Mouse (Mus musculus) gastrocnemius, postnatal 4 days (tissue): ENCODE measurements around the gene Pex14. TPM values are rescaled to one million over a fixed set of nuclear protein-coding genes. Genes with fewer than 3 reads are reported as not detected.
"Not testable (repeated sequence)": the region's sequence is repeated elsewhere in the genome, so short reads cannot be mapped to it uniquely, and the experiment has no call there.

Experiments
- DNase-seq, 2 experiments: peaks; one replicate each; pipeline ENCODE4 v3.0.0; 2021 to 2022; ENCODE audit warnings: low spot score in 2 of 2, mixed read lengths in 2 of 2
- total RNA-seq, 2 experiments: library from RNA; stranded (reverse); gene quantifications; 2 replicates each; pipeline ENCODE4 v1.2.3; 2021

Pex14 gene
- total RNA-seq, 2 experiments from 2014 or later = 29.0 to 30.3 TPM

DNA sequence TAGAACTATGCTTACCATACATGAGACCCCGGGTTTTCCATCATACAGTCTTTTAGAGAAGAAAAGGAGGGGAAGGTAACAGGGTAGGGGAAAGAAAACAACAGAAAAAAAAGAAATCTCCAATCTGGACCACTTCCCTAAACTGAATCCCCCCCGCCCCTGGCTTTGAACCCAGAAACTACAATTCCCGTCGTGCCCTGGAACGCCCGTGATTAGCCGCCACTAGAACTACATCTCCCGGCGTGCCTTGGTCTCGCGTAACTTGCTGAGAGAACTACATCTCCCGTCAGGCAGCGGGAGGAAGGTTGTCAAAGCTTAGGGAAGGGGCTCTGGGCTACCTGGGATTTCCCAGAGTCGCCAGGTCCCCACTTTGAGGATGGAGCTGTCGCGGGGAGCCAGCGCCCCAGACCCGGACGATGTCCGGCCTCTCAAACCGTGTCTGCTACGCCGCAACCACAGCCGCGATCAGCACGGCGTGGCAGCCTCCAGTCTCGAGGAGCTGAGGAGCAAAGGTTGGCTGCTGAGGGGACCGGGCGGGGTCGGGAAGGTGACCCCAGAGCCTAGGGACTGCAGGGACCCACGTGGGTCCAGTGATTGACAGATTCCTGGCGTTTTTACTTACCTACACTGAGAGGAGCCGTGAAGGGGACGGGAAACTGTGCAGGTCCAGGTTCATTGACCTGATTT is 4.3 kb upstream of the Pex14 start, which contains the start of gene Dffa:
Dffa (plus strand) TSS at position 272 of the 687 bp plus-strand sequence.
- peak; percentile 56 to 88 for DNase-seq

DNA sequence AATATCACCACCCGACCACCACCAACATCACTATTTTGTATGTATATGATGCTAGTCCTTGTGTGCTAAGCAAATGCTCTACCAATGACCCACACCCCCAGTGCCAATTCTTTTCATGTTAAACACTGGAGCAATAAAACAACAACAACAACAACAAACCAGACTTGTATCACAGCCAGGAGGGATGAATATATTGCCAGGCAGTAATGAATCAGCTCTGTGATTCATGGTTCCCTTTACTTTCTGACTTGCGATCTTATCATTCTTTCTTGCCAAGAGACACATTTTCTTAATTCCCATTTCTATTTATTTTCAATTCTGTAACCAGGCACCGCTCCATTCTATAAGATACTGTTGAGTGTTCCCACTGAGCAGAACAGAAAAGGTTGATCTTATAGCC is 1.8 kb upstream of the Pex14 start:
- no peak for DNase-seq

DNA sequence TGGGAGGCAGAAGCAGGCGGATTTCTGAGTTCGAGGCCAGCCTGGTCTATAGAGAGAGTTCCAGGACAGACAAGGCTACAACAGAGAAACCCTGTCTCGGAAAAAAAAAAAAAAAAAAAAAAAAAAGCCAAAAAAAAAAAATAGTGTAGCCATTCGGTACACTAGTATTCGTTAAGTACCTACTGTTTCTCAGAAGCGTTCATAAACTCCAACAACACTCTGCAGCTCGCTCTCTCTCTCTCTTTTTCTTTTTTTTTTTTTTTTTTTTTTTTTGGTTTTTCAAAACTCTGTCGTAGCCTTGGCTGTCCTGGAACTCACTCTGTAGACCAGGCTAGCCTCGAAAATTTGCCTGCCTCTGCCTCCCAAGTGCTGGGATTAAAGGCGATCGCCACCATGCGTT is 773 bp upstream of the Pex14 start:
- DNase-seq = not testable (repeated sequence)

DNA sequence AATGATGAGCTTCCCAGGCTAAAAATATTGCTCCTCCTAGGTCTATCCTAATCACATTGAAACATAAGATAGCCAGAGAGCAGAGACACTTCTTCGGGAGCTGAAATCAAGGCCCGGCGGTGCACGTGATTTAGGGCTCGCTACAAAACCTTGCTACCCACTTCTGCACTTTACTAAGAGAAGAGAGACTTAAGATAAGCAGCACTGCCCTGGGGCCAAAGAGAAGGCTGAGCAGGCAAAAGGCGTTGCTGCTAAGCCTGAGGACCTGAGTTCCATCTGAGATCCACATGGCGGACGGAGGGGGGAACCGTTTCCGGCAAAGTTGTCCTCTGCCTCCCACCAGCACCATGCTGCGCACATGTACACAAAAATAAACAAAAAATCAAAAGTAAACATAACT is 1.1 kb downstream of the Pex14 start:
- no peak for DNase-seq

DNA sequence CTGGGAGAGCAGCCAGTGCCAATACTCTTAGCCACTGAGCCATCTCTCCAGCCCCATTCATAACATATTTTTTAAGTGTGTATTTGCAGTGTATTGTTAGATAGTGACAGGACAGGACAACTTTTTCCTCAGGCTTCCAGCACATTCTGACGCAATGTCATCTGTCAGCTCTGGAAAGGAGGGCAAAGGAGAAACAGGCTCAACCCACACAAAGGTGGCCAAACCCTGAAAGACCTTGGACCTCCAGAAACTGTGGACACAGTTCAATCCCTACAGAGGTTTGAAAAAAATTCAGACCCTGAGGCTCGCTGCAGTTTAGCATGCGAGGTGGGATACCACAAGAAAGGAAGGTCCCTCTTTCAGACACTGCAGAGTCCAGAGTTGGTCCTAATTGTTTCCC is 1.7 kb downstream of the Pex14 start:
- DNase-seq = no peak

DNA sequence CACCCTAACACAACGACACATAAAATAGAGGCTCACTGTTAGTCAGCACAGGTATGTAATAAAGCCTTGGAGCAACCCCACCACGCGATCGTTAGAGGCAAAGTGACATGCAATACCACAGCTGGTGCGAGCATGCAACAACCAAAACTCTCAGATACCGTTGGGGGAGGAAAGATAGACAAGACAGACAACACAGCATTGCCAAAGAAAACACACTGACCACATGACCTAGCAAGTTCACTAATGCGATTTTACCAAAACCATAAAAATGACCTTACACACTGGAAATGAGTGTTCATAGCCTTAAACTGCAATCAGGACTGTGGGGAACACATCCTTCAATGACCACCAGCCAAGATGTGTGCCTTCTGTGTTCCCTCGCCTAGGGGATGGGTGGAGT is 8.3 kb downstream of the Pex14 start:
- DNase-seq = no peak

DNA sequence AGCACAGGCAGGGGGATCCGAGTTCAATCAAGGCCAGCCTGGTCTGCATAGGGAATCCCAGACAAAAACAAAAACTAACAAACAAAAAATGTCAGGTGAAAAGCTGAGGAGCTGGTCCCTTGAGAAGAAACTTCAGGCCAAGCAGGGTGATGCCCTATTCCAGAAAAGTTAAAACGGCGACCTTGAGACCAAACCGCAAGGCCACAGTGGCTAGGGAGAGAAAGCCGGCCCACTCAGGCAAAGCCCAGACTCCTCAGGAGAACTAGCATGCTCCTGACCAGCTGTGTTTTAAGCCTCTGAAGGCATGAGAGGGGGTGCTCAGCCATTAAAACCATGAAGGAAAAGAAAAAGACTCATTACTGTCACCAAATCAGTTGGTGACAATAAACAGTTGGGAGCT is 14.3 kb downstream of the Pex14 start:
- DNase-seq = no peak

DNA sequence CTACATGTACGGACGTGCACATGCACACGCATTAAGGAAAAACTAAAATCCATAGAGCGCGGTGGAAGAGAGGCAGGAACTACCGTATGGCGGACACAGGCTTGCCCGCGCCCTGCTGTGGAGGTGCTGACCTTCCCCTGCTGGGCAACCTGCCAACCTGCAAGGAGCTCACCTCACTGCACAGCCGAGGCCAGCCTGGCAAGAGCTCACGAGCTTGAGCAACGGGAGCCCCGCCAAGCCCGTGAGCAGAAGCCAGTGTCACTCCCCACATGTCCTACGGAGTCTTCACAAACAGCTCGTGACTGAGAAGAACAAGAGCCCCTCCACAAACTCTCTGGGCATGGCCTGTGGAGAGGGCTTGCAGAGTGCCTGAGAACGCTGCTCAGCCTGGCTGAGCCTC is 18.1 kb downstream of the Pex14 start:
- peak in 1 of 2 experiments; percentile 37 for DNase-seq

DNA sequence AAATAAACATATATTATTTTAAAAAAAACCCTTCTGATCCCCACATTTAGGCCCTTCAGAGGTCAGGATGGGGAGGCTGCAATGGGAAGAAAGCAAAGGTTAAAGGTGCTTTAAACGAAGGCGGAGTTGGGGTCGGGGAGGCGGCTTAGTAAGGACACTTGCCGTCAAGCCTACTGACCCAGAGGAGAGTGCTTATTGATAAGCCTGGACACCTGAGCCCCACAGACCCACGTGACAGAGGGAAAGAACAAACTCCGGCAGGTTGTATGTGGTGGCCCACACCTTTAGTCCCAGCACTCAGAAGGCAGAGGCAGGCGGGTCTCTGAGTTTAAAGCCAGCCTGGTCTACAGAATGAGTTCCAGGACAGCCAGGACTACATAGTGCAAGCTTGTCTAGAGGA is 19.6 kb downstream of the Pex14 start:
- DNase-seq = no peak

DNA sequence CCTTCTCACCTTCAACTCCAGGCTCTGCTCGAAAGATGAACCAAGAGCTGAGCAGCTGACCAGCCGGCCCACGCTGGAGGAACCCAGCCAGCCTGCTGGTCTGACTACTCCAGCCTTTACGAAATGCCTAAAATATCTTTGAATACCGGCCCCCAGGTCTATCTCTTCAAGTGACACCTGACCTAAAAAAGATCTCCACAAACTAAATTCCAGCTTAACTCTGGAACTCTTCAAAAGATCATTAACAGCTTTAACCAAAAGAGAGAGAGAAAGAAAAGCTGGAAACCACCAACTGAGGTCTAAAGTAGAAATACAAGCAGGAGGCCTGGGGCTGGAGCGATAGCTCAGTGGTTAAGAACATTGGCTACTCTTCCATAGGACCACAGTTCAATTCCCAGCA is 20.0 kb downstream of the Pex14 start:
- DNase-seq = no peak

DNA sequence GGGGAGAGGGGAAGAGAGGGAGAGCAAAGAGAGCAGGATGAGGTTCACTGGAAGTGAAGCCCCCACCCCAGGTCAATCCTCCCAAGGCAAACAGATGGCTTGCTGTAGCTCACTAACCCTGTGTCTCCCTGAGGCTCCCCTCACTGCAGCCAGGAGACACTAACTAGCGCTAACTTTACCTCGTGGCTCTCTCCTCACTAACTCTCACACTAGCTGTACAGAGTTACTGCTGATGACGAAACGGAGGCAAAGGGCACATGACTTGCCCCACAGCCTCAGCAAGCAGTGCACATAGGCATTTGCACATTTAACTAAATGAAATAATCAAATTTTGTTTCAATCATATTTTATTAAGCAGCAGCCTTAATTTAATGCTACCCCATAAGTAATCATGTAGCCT is 21.4 kb downstream of the Pex14 start:
- no peak for DNase-seq

DNA sequence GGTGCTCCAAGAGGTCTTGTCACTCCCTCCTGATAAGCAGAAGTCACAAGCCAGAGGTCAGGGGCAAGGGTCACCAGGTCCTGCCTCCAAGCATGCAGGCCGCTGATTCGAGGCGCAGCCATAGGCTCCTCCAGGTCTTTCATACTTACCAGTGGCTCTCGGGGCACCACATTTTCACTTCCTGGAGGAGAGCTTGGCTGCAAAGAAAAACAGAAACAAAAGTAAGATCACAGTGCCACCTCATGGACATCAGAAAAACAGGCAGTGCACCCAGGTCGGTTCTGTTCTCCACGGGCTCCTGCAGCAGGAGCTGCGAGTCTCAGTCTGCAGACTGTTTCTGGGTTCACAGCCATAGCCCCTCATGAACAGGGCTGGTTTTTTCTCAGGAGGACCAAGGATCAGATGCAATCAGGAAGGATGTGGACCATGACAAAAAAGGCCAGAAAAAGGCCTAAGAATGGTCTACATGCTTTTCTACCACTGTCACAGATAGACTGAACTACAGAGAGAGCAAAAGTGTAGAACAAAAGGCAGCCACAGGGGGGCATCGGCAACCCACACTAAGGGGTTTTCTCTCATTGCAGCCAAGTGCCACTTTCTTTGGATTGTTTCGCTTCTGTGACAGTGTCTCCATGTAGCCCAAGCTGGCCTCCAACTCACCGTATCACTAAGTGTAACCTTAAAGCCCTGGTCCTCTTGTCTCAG is 23.7 kb downstream of the Pex14 start:
- DNase-seq = peak in 1 of 2 experiments; percentile 56

DNA sequence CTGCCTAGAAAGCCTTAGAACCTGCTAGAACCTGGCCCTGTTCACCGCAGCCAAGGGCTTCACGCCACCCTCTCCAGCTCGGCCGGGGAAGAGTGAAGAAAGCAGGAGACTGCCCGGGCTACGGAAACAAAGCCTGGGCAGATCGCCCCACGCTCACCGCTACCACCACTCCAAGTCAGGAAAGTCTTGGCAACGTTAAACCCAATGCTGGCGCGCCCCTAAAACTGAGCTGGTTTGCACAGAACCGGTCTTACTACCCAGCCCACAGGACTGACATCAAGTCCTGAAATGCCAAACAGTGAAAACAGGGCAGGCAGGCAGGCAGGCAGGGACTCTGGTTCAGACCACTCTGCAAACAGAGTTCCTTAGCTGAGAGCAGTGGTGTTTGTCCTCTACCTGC is 24.6 kb downstream of the Pex14 start:
- no peak for DNase-seq

DNA sequence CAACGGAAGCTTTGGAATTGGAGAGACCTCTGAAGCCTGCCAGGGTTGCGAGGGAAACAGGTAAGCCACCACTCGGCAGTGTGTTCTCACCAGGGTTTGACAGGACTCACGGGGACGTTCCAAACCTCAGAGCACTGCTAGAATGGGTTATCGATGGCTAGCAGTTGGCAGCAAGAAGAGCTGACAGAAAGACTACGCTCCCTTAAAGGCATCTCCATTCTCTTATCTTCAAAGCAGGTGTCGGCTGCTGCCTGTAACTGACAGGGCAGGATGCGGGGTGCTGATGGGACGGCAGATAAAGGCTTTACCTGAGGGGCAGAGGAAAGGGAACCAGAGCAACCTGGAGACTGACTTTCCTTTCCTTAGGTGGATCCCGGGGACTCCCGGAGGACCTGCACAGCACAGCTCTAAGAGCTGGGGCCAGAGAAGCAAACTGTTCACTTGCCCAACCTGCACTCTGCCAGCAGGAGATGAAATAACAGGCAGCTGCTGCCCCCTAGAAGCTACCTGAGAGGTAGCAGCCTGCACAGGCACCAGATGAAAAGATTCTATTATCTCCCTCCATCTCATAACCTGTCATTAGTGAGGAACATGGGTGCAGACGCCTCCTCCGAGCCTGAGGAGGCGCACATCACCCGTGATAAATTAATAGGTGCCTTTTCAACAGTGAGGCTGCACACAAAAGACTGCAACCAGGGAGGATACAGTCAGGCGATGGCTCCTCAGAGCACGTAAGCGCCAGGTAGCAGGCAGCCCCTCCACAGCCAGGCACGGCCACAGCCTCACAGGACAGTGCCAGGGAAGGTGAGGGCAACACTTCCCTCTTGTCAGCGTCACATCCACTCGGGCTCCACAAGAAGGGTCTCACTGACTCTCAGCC is 32.8 kb downstream of the Pex14 start:
- DNase-seq = no peak

DNA sequence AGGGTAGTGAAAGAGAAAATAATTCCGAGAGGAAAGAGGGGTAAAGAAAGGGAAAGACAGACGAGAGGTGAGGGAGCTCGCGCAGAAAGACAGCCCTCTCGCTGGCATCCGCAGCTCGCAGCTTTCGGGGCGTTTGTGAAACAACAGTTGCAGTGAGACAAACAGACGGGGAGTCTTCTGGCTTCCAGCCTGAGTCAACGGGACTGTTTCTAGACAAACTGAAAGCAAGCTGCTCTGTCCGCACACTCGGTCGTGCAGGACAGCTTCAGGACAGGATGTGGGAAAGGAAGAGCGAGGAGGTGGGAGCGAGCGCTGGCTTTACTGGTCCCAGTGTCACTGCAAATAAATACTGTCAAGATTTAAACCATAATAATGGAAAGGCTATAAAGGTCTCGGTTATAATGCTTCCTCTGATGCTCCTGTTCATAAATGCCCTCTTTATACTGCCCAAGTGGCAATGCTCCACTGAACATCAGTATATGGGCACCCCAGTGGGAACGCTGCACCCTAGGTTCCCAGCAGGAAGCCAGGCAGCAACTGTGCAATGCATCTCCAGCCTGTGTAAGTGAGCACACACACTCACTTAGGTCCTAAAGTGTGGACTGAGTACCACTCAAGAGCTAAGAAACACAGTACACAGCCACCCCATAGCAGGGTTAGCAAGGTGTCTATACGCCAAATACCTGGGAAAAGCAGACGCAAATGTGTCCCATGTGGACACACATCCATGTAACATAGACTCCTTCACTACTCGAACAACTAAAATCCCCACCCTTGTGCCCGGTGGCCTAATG is 35.4 kb downstream of the Pex14 start:
- DNase-seq = no peak

DNA sequence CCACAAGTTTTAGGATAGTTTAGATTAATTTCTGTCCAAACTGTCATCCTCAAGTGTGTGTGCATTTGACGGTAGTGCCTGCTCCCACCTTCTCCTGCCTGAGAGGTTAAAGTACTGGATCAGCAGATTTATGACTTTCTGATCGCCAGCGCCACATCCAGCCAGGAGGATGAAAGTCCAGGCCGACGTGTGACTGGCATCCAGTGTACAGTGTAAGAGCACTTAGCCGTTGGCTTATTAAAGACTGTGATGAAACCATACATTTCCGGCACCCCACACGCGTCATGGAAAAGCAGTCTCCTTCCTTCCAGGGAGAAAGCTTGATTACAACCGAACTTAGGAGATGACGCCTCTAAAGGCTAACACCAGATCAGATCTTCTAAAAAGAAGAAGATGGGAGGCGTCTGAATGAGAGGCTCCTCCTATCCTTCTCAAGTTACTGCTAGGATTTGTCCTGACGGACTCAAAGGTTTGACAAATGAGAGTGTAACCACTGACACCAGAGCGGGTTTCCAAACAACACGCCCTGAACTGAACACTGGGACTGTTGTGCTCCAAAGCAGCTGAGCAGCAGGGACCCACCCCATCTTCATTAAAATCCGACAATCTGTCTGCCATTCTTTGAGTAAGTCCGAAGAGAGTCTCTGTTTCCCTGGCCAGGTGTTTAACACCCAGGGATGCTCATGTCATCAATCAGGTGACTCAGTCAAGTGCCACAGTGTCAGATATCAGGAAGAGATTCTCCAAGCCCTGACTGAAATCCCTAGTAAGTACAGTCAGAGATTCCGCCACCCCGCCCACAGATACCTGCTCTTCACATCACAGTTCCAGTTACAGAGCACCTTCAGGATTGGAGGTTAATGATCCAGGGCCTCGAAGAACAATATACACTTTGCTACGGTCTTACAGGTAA is 37.0 kb downstream of the Pex14 start:
- no peak for DNase-seq

DNA sequence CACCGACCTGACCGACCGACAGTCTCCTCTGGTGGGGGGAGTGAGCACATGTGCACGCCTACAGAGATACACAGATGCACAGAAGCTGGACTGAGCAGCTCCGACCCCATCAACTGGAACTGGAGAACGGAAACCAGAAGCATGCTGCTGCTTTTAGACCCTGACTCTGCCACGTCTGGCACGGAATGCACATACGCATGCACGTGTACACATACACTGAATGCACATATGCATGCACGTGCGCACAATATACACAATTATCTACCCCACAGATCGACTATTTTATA is 38.3 kb downstream of the Pex14 start:
- no peak for DNase-seq

DNA sequence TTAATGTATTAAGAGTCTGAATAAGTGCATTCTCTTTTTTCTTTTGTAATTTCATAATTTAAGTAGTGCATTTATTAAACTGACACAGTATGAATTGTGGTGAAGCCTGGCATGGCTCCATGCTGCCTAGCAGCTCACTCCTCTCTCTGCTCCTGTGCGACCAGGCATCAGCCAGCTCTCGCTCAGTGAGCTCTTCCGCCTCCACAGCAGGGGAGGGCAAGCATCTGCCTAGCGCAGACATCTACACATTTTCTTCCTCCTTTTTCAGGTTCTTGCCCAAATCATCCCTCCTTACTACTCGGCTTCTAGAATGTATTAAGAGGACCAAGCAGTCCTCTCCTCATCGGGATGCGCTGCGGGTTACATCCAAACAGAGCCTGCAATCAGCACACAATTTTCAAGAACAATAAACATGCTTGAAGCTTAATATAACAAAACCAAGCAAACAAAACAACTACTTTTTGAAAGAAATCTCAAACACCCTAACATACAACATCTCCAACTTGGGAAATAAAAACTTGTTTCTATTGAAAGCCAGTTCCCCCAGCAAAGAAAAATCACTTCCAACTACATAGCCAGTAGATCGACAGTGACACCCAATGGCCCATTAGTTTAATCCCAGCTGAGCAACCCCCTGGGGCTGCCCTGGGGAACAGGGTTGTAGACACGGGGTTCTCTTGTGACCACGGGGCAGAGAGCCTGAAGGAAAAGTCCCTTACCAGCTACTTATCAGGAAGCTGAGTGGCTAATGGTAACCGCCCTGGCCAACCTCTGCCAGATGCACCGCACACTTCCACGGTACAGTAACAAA is 38.9 kb downstream of the Pex14 start:
- DNase-seq = no peak

DNA sequence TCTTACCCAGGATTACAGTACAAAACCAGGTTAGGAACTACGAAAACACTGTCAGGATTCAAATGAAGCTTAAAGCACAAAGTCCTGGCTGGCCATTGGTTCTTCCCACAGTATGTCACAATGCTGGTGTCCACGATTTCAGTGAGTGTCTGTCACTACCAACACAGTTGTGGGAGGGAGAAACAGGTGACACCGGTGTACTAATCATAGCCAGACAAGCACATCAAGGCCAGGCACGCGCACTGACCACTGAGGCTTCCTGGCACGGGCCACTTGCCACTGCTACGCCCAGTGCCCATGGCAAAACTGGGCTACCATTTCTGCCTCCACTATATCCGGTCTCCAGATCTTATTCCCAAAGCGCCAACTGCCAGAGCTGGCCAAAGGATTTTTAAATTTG is 40.0 kb downstream of the Pex14 start:
- no peak for DNase-seq
